Mouse (Mus musculus): ENCODE results near the gene Gm9112. TPM values are rescaled to one million over a fixed set of nuclear protein-coding genes. Genes with fewer than 3 reads are reported as not detected.
"Not testable (repeated sequence)": the region's sequence is repeated elsewhere in the genome, so short reads cannot be mapped to it uniquely, and the experiment has no call there.

Gene Gm9112
- not detected in 2 replicates for polyA plus RNA-seq (2015; fragmentation: Nextera tagmentation; extraction: Ambion mirVana)

GRCm38 (mm10) chrX:102707535-102707934, at the start of gene Gm9112, which contains the start of gene Dmrtc1b:
Gm9112 (minus strand) TSS chrX:102707635.
Dmrtc1b (plus strand) TSS chrX:102707865.
- H3K4me1 ChIP-seq; H3K27me3 ChIP-seq; H3K9me3 ChIP-seq; H3K9ac ChIP-seq (replicated peaks); H3K4me3 ChIP-seq; H3K27ac ChIP-seq (replicated peaks); H3K4me2 ChIP-seq (replicated peaks); ATAC-seq (replicated peaks); H3K36me3 ChIP-seq: not testable (repeated sequence)
- 87% methylated on average over 9 of the region's 10 CpGs for WGBS

- not testable (repeated sequence) for H3K27me3 ChIP-seq; H3K9ac ChIP-seq (replicated peaks); H3K27ac ChIP-seq (replicated peaks); H3K4me1 ChIP-seq; H3K36me3 ChIP-seq; H3K9me3 ChIP-seq; H3K4me2 ChIP-seq (replicated peaks); ATAC-seq (replicated peaks); H3K4me3 ChIP-seq
- WGBS = 87% methylated on average over 6 of the region's 6 CpGs
These were observed 16.8 kb upstream of the Gm9112 start for GRCm38 (mm10) chrX:102724226-102724625.

GRCm38 (mm10) chrX:102700636-102701035, 6.8 kb downstream of the Gm9112 start:
- H3K27me3 ChIP-seq; ATAC-seq (replicated peaks); H3K4me1 ChIP-seq; H3K36me3 ChIP-seq; H3K9me3 ChIP-seq; H3K4me2 ChIP-seq (replicated peaks); H3K9ac ChIP-seq (replicated peaks); H3K27ac ChIP-seq (replicated peaks); H3K4me3 ChIP-seq: not testable (repeated sequence)
- 69% methylated on average over 3 of the region's 3 CpGs for WGBS

GRCm38 (mm10) chrX:102689252-102689651, 18.2 kb downstream of the Gm9112 start:
- not testable (repeated sequence) for H3K4me1 ChIP-seq; H3K9me3 ChIP-seq; H3K4me3 ChIP-seq; H3K27me3 ChIP-seq; H3K9ac ChIP-seq (replicated peaks); H3K4me2 ChIP-seq (replicated peaks); H3K36me3 ChIP-seq; H3K27ac ChIP-seq (replicated peaks)
- ATAC-seq (replicated peaks) = peak; percentile 75
- WGBS = 14% methylated on average over 4 of the region's 4 CpGs

- not testable (repeated sequence) for H3K9ac ChIP-seq (replicated peaks); H3K36me3 ChIP-seq; H3K4me2 ChIP-seq (replicated peaks); ATAC-seq (replicated peaks); H3K27ac ChIP-seq (replicated peaks); H3K4me1 ChIP-seq; H3K9me3 ChIP-seq; H3K4me3 ChIP-seq; H3K27me3 ChIP-seq
- WGBS = 85% methylated on average over 5 of the region's 5 CpGs
These were observed 20.6 kb downstream of the Gm9112 start, which contains the start of gene Gm3880 for GRCm38 (mm10) chrX:102686872-102687271. Gm3880 (minus strand) TSS chrX:102686972.

DNA sequence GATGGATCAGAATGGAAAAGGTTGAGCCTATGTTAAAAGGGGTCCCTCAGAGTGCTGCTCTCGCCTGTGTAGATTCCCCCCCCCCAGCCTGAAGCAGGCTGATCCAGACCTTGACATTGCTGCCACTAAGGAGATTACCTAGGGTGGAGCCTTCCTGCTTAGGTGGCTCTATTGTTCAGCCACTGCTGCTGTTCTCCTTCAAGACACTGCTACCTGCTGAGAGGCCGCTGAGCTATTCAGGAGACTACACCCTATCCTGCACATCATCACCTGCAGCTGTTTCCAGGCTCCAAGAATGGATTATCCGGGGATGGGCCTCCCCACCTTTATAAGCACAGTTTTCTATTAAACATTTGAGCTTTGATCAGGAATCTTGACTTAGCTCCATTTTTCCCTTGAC, 22.7 kb downstream of the Gm9112 start:
- not testable (repeated sequence) for H3K27me3 ChIP-seq; ATAC-seq (replicated peaks)
- WGBS = 35% methylated on average over 3 of the region's 3 CpGs

DNA sequence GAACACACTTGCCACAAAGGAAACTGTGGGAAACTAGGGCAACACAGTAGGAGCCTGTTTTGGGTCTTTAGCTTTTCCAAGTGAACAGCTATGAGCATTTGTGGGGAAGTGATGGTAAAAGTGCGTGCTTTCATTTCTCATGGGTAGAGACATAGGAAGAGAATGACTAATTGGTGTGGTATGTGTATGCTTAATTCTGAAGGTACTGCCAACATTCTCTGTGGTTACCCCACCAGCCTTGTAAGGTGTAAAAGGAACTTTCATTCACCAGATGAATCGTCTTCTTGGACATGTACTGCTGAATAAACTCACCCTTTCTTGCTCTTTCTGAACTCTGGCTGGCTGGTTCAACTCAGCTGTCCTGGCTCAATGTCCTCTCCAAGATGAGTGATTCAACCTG, 40.8 kb downstream of the Gm9112 start:
- no peaks in the 10 kb centered on the region for H3K4me1 ChIP-seq
- no peaks in the 10 kb centered on the region for H3K36me3 ChIP-seq
- H3K9me3 ChIP-seq = no peaks in the 10 kb centered on the region
- 84% methylated on average over 2 of the region's 2 CpGs for WGBS
- H3K27ac ChIP-seq (replicated peaks) = no peak overlapping the region
- H3K9ac ChIP-seq (replicated peaks) = no peak overlapping the region
- no peak for ATAC-seq (replicated peaks)
- H3K4me2 ChIP-seq (replicated peaks) = no peak overlapping the region
- no peak overlapping the region for H3K4me3 ChIP-seq
- no peaks in the 10 kb centered on the region for H3K27me3 ChIP-seq

More for the DNA sequence above, 22.7 kb downstream of the Gm9112 start:
- not testable (repeated sequence) for H3K9me3 ChIP-seq; H3K4me1 ChIP-seq; H3K4me3 ChIP-seq; H3K4me2 ChIP-seq (replicated peaks); H3K36me3 ChIP-seq; H3K27ac ChIP-seq (replicated peaks); H3K9ac ChIP-seq (replicated peaks)

GRCm38 (mm10) chrX:102660712-102661111, 46.7 kb downstream of the Gm9112 start:
- no peaks in the 10 kb centered on the region for H3K27me3 ChIP-seq
- no peak overlapping the region for H3K27ac ChIP-seq (replicated peaks)
- no peak overlapping the region for H3K4me2 ChIP-seq (replicated peaks)
- no peaks in the 10 kb centered on the region for H3K4me1 ChIP-seq
- H3K9me3 ChIP-seq = no peaks in the 10 kb centered on the region
- H3K36me3 ChIP-seq = no peaks in the 10 kb centered on the region
- 11% methylated on average over 3 of the region's 3 CpGs for WGBS
- no peak overlapping the region for H3K9ac ChIP-seq (replicated peaks)
- no peak for ATAC-seq (replicated peaks)
- H3K4me3 ChIP-seq = no peak overlapping the region

Other genes with a start within 250 kb of the Gm9112 start
- 10.3 and 10.8 TPM in 2 replicates for gene Hdac8, start 202.3 kb downstream of the Gm9112 start, polyA plus RNA-seq (2015; fragmentation: Nextera tagmentation; extraction: Ambion mirVana)
- 4.1 and 4.8 TPM in 2 replicates for gene Phka1, start 63.4 kb downstream of the Gm9112 start, polyA plus RNA-seq (2015; fragmentation: Nextera tagmentation; extraction: Ambion mirVana)
- gene Gm3880, start 20.7 kb downstream of the Gm9112 start, polyA plus RNA-seq (2015; fragmentation: Nextera tagmentation; extraction: Ambion mirVana) = not detected in 2 replicates
- not detected in 2 replicates for gene Dmrtc1b, start 230 bp upstream of the Gm9112 start, polyA plus RNA-seq (2015; fragmentation: Nextera tagmentation; extraction: Ambion mirVana)
- gene Dmrtc1c1, start 95.3 kb upstream of the Gm9112 start, polyA plus RNA-seq (2015; fragmentation: Nextera tagmentation; extraction: Ambion mirVana) = not detected in 2 replicates
- not detected in 2 replicates for gene Dmrtc1c2, start 147.0 kb upstream of the Gm9112 start, polyA plus RNA-seq (2015; fragmentation: Nextera tagmentation; extraction: Ambion mirVana)
- not detected in 2 replicates for gene 1700031F05Rik, start 160.3 kb upstream of the Gm9112 start, polyA plus RNA-seq (2015; fragmentation: Nextera tagmentation; extraction: Ambion mirVana)
- gene Dmrtc1a, start 201.1 kb upstream of the Gm9112 start, polyA plus RNA-seq (2015; fragmentation: Nextera tagmentation; extraction: Ambion mirVana) = 1.0 and 1.9 TPM in 2 replicates
- not detected in 2 replicates for gene 1700011M02Rik, start 201.3 kb upstream of the Gm9112 start, polyA plus RNA-seq (2015; fragmentation: Nextera tagmentation; extraction: Ambion mirVana)
- not detected in 2 replicates for gene 1700018G05Rik, start 220.7 kb upstream of the Gm9112 start, polyA plus RNA-seq (2015; fragmentation: Nextera tagmentation; extraction: Ambion mirVana)